Mouse (Mus musculus) c-Kit-positive CD71-positive TER-119-positive erythroid progenitor cells, embryonic 14.5 days (primary cell): ENCODE measurements around the gene Tbc1d7.

Source experiments
- DNase-seq: peaks from one replicate; pipeline ENCODE4 v3.0.0-alpha.2; 2013; ENCODE audit warnings: low spot score

The Tbc1d7 gene

GRCm38 (mm10) chr13:43134468-43134867 is 36.8 kb downstream of the Tbc1d7 start:
- DNase-seq = no peak

- no peak for DNase-seq
Measured at GRCm38 (mm10) chr13:43133400-43133799, 37.9 kb downstream of the Tbc1d7 start.

GRCm38 (mm10) chr13:43132859-43133258 is 38.4 kb downstream of the Tbc1d7 start:
- no peak for DNase-seq

- DNase-seq = no peak
Measured at GRCm38 (mm10) chr13:43131741-43132191, 39.5 kb downstream of the Tbc1d7 start.

GRCm38 (mm10) chr13:43130161-43130560 is 41.1 kb downstream of the Tbc1d7 start:
- DNase-seq = no peak

GRCm38 (mm10) chr13:43124683-43125074 is 46.6 kb downstream of the Tbc1d7 start:
- no peak for DNase-seq

- DNase-seq = no peak
Measured at GRCm38 (mm10) chr13:43123895-43124682, 47.2 kb downstream of the Tbc1d7 start.

- DNase-seq = no peak
Measured at GRCm38 (mm10) chr13:43122306-43123070, 48.8 kb downstream of the Tbc1d7 start.

GRCm38 (mm10) chr13:43113141-43113540 is 58.2 kb downstream of the Tbc1d7 start:
- no peak for DNase-seq

- DNase-seq = no peak
Measured at GRCm38 (mm10) chr13:43112707-43113106, 58.6 kb downstream of the Tbc1d7 start.

GRCm38 (mm10) chr13:43112280-43112679 is 59.0 kb downstream of the Tbc1d7 start:
- no peak for DNase-seq

GRCm38 (mm10) chr13:43104496-43104895 is 66.8 kb downstream of the Tbc1d7 start:
- no peak for DNase-seq

GRCm38 (mm10) chr13:43102943-43103342 is 68.4 kb downstream of the Tbc1d7 start:
- DNase-seq = no peak
